Mouse (Mus musculus): ENCODE data around the gene St14.
"Not testable (repeated sequence)": the region's sequence is repeated elsewhere in the genome, so short reads cannot be mapped to it uniquely, and the experiment has no call there.

Gene St14

GRCm38 (mm10) chr9:31131205-31131968, at the start of gene St14:
TSS of gene St14 (minus strand) at chr9:31131853.
- DNase-seq (ENCODE audit: low read depth, low spot score): no peak

- DNase-seq (ENCODE audit: low read depth, low spot score): no peak
Measured at GRCm38 (mm10) chr9:31177692-31178091, 46.0 kb upstream of the St14 start.

GRCm38 (mm10) chr9:31176379-31177130, 44.9 kb upstream of the St14 start:
- no peak for DNase-seq (ENCODE audit: low read depth, low spot score)

GRCm38 (mm10) chr9:31175978-31176377, 44.3 kb upstream of the St14 start:
- DNase-seq (ENCODE audit: low read depth, low spot score): no peak

- DNase-seq (ENCODE audit: low read depth, low spot score): no peak
Measured at GRCm38 (mm10) chr9:31175346-31175745, 43.7 kb upstream of the St14 start.

- no peak for DNase-seq (ENCODE audit: low read depth, low spot score)
Measured at GRCm38 (mm10) chr9:31168356-31169093, 36.9 kb upstream of the St14 start.

- DNase-seq (ENCODE audit: low read depth, low spot score): no peak
Measured at GRCm38 (mm10) chr9:31167305-31167704, 35.7 kb upstream of the St14 start.

GRCm38 (mm10) chr9:31165505-31165904, 33.9 kb upstream of the St14 start:
- not testable (repeated sequence) for DNase-seq (ENCODE audit: low read depth, low spot score)

GRCm38 (mm10) chr9:31163327-31163726, 31.7 kb upstream of the St14 start:
- no peak for DNase-seq (ENCODE audit: low read depth, low spot score)

GRCm38 (mm10) chr9:31162911-31163310, 31.3 kb upstream of the St14 start:
- DNase-seq (ENCODE audit: low read depth, low spot score): no peak

GRCm38 (mm10) chr9:31159910-31160309, 28.3 kb upstream of the St14 start:
- peak; percentile 16 for DNase-seq (ENCODE audit: low read depth, low spot score)

- no peak for DNase-seq (ENCODE audit: low read depth, low spot score)
Measured at GRCm38 (mm10) chr9:31156594-31156993, 24.9 kb upstream of the St14 start.

GRCm38 (mm10) chr9:31151050-31151449, 19.4 kb upstream of the St14 start:
- peak; percentile 64 for DNase-seq (ENCODE audit: low read depth, low spot score)

GRCm38 (mm10) chr9:31148135-31148534, 16.5 kb upstream of the St14 start:
- DNase-seq (ENCODE audit: low read depth, low spot score): no peak

GRCm38 (mm10) chr9:31145272-31145925, 13.7 kb upstream of the St14 start:
- no peak for DNase-seq (ENCODE audit: low read depth, low spot score)

- no peak for DNase-seq (ENCODE audit: low read depth, low spot score)
Measured at GRCm38 (mm10) chr9:31142924-31143323, 11.3 kb upstream of the St14 start.

- DNase-seq (ENCODE audit: low read depth, low spot score): no peak
Measured at GRCm38 (mm10) chr9:31133131-31133530, 1.5 kb upstream of the St14 start.

- DNase-seq (ENCODE audit: low read depth, low spot score): no peak
Measured at GRCm38 (mm10) chr9:31130357-31131204, 1.1 kb downstream of the St14 start.

GRCm38 (mm10) chr9:31129956-31130355, 1.7 kb downstream of the St14 start:
- DNase-seq (ENCODE audit: low read depth, low spot score): no peak

- no peak for DNase-seq (ENCODE audit: low read depth, low spot score)
Measured at GRCm38 (mm10) chr9:31127876-31128465, 3.7 kb downstream of the St14 start.

Measured in forelimb bud, embryonic 11.5 days (tissue).